Mouse (Mus musculus) kidney, embryonic 15.5 days (tissue): ENCODE data around the gene Larp1b. TPM values are rescaled to one million over a fixed set of nuclear protein-coding genes. Genes with fewer than 3 reads are reported as not detected.

ENCODE experiments used
- ATAC-seq: fragments of 200-750 bp; cut with Nextera tagmentation; replicated peaks from 2 replicates; pipeline ENCODE4 v1.8.0; 2017; ENCODE audit warnings: moderate TSS enrichment; ENCODE audit not compliant: low FRiP score
- H3K27ac ChIP-seq: fragments of 300-500 bp; sonication (generic); 2 replicates; pipeline ENCODE4 v1.5.1; 2015; ENCODE audit warnings: mild to moderate bottlenecking, inconsistent platforms
- H3K27me3 ChIP-seq: fragments of 300-500 bp; sonication (generic); 2 replicates; pipeline ENCODE4 v1.6.1; 2015; ENCODE audit warnings: inconsistent platforms
- H3K36me3 ChIP-seq: fragments of 300-500 bp; sonication (generic); 2 replicates; pipeline ENCODE4 v1.6.1; 2015; ENCODE audit warnings: inconsistent platforms
- H3K4me1 ChIP-seq: fragments of 300-500 bp; sonication (generic); 2 replicates; pipeline ENCODE4 v1.6.1; 2015; ENCODE audit warnings: inconsistent platforms
- H3K4me2 ChIP-seq: fragments of 300-500 bp; sonication (generic); 2 replicates; pipeline ENCODE4 v1.6.1; 2015; ENCODE audit warnings: moderate library complexity, mild to moderate bottlenecking, inconsistent platforms
- H3K4me3 ChIP-seq: fragments of 300-500 bp; sonication (generic); replicated peaks from 2 replicates; pipeline ENCODE4 v1.5.1; 2015; ENCODE audit warnings: mild to moderate bottlenecking, inconsistent platforms
- H3K9ac ChIP-seq: fragments of 300-500 bp; sonication (generic); 2 replicates; pipeline ENCODE4 v1.6.1; 2015; ENCODE audit warnings: mild to moderate bottlenecking, inconsistent platforms
- H3K9me3 ChIP-seq: fragments of 300-500 bp; sonication (generic); replicated peaks from 2 replicates; pipeline ENCODE4 v1.6.1; 2016; ENCODE audit warnings: inconsistent platforms
- WGBS: fragments of 180-500 bp; shearing (Covaris S2); methylation state at CpG from one replicate; pipeline ENCODE4 v1.1.7; 2015; ENCODE audit warnings: mixed read lengths; 5-methylcytosine and 5-hydroxymethylcytosine counted together
- polyA plus RNA-seq: library from polyadenylated mRNA; unstranded; fragments of >200 nt; fragmentation: Nextera tagmentation; extraction: Ambion mirVana; gene quantifications from 2 replicates; pipeline ENCODE4 v1.2.1, GENCODE M21; 2015

Larp1b gene
- polyA plus RNA-seq, 1 experiment from 2014 or later: 10.1 TPM

- H3K9ac ChIP-seq: no peak overlapping the region
- H3K4me2 ChIP-seq: no peak overlapping the region
- H3K4me1 ChIP-seq: no peaks in the 10 kb centered on the region
- H3K27ac ChIP-seq: no peak overlapping the region
- H3K9me3 ChIP-seq: no peaks in the 10 kb centered on the region
- no peak overlapping the region for H3K4me3 ChIP-seq
- WGBS: 75% methylated on average over 12 of the region's 12 CpGs
- ATAC-seq: no peak
- no peaks in the 10 kb centered on the region for H3K36me3 ChIP-seq
- H3K27me3 ChIP-seq: no peaks in the 10 kb centered on the region
Measured at GRCm38 (mm10) chr3:41031286-41032210, 81.9 kb downstream of the Larp1b start.

GRCm38 (mm10) chr3:41038297-41038916 lies 88.8 kb downstream of the Larp1b start:
- Histone ChIP-seq H3K4me1 (no peaks in the 10 kb centered on the region), H3K9me3 (no peaks in the 10 kb centered on the region), H3K4me2 (no peak overlapping the region), H3K4me3 (no peak overlapping the region), H3K9ac (no peak overlapping the region), H3K27me3 (no peaks in the 10 kb centered on the region), H3K27ac (no peak overlapping the region), H3K36me3 (no peaks in the 10 kb centered on the region)
- 76% methylated on average over 5 of the region's 5 CpGs for WGBS
- ATAC-seq: no peak

- Histone ChIP-seq H3K9ac (no peak overlapping the region), H3K27me3 (no peaks in the 10 kb centered on the region), H3K4me2 (no peak overlapping the region), H3K9me3 (no peaks in the 10 kb centered on the region), H3K27ac (no peak overlapping the region), H3K4me3 (no peak overlapping the region), H3K36me3 (no peaks in the 10 kb centered on the region), H3K4me1 (no peaks in the 10 kb centered on the region)
- 66% methylated on average over 5 of the region's 5 CpGs for WGBS
- ATAC-seq: no peak
Measured at GRCm38 (mm10) chr3:41041241-41041640, 91.6 kb downstream of the Larp1b start.

- no peaks in the 10 kb centered on the region for H3K4me1 ChIP-seq
- H3K9me3 ChIP-seq: no peaks in the 10 kb centered on the region
- WGBS: 80% methylated on average over 4 of the region's 4 CpGs
- no peaks in the 10 kb centered on the region for H3K36me3 ChIP-seq
- H3K27me3 ChIP-seq: no peaks in the 10 kb centered on the region
- H3K27ac ChIP-seq: no peak overlapping the region
- no peak overlapping the region for H3K4me2 ChIP-seq
- H3K9ac ChIP-seq: no peak overlapping the region
- ATAC-seq: no peak
- no peak overlapping the region for H3K4me3 ChIP-seq
Measured at GRCm38 (mm10) chr3:41042195-41042938, 92.7 kb downstream of the Larp1b start.

- no peak overlapping the region for H3K4me2 ChIP-seq
- no peaks in the 10 kb centered on the region for H3K9me3 ChIP-seq
- H3K36me3 ChIP-seq: no peaks in the 10 kb centered on the region
- no peak overlapping the region for H3K4me3 ChIP-seq
- no peak overlapping the region for H3K27ac ChIP-seq
- H3K4me1 ChIP-seq: no peaks in the 10 kb centered on the region
- no peak for ATAC-seq
- WGBS: 72% methylated on average over 11 of the region's 11 CpGs
- no peaks in the 10 kb centered on the region for H3K27me3 ChIP-seq
- no peak overlapping the region for H3K9ac ChIP-seq
Measured at GRCm38 (mm10) chr3:41043756-41044354, 94.2 kb downstream of the Larp1b start.

- H3K27me3 ChIP-seq: no peaks in the 10 kb centered on the region
- no peak overlapping the region for H3K4me3 ChIP-seq
- H3K9ac ChIP-seq: no peak overlapping the region
- ATAC-seq: no peak
- no peaks in the 10 kb centered on the region for H3K9me3 ChIP-seq
- no peak overlapping the region for H3K27ac ChIP-seq
- no peak overlapping the region for H3K4me2 ChIP-seq
- 91% methylated on average over 6 of the region's 6 CpGs for WGBS
- no peaks in the 10 kb centered on the region for H3K36me3 ChIP-seq
- H3K4me1 ChIP-seq: no peaks in the 10 kb centered on the region
Measured at GRCm38 (mm10) chr3:41047838-41048237, 98.2 kb downstream of the Larp1b start.

GRCm38 (mm10) chr3:41053334-41053733 lies 103.7 kb downstream of the Larp1b start:
- Histone ChIP-seq H3K9me3 (no peaks in the 10 kb centered on the region), H3K27ac (no peak overlapping the region), H3K4me3 (no peak overlapping the region), H3K27me3 (no peaks in the 10 kb centered on the region), H3K4me2 (no peak overlapping the region), H3K4me1 (no peaks in the 10 kb centered on the region), H3K36me3 (no peaks in the 10 kb centered on the region), H3K9ac (no peak overlapping the region)
- WGBS: 85% methylated on average over 3 of the region's 3 CpGs
- no peak for ATAC-seq

- H3K27ac ChIP-seq: no peak overlapping the region
- ATAC-seq: no peak
- 85% methylated on average over 2 of the region's 2 CpGs for WGBS
- no peaks in the 10 kb centered on the region for H3K27me3 ChIP-seq
- H3K4me2 ChIP-seq: no peak overlapping the region
- no peak overlapping the region for H3K9ac ChIP-seq
- no peaks in the 10 kb centered on the region for H3K9me3 ChIP-seq
- H3K4me1 ChIP-seq: no peaks in the 10 kb centered on the region
- H3K4me3 ChIP-seq: no peak overlapping the region
- H3K36me3 ChIP-seq: peaks cover 2% of the 10 kb centered on the region; the same call in 1 of the 2 replicates
Measured at GRCm38 (mm10) chr3:41058395-41058794, 108.8 kb downstream of the Larp1b start.

- ATAC-seq: no peak
- Histone ChIP-seq H3K36me3 (peaks cover 9% of the 10 kb centered on the region), H3K27ac (no peak overlapping the region), H3K9me3 (no peaks in the 10 kb centered on the region), H3K27me3 (no peaks in the 10 kb centered on the region), H3K4me1 (no peaks in the 10 kb centered on the region), H3K9ac (no peak overlapping the region), H3K4me3 (no peak overlapping the region), H3K4me2 (no peak overlapping the region)
- 90% methylated on average over 3 of the region's 3 CpGs for WGBS
Measured at GRCm38 (mm10) chr3:41059249-41059648, 109.6 kb downstream of the Larp1b start.

- Histone ChIP-seq H3K4me2 (no peak overlapping the region), H3K27ac (no peak overlapping the region), H3K36me3 (peaks cover 37% of the 10 kb centered on the region), H3K27me3 (no peaks in the 10 kb centered on the region), H3K9ac (no peak overlapping the region), H3K9me3 (no peaks in the 10 kb centered on the region), H3K4me1 (no peaks in the 10 kb centered on the region), H3K4me3 (no peak overlapping the region)
- 87% methylated on average over 3 of the region's 3 CpGs for WGBS
- ATAC-seq: no peak
Measured at GRCm38 (mm10) chr3:41061831-41062565, 112.4 kb downstream of the Larp1b start.

- no peak for ATAC-seq
- WGBS: 91% methylated on average over 2 of the region's 2 CpGs
- H3K9me3 ChIP-seq: no peaks in the 10 kb centered on the region
- H3K9ac ChIP-seq: no peak overlapping the region
- no peaks in the 10 kb centered on the region for H3K4me1 ChIP-seq
- peaks cover 44% of the 10 kb centered on the region for H3K36me3 ChIP-seq
- no peaks in the 10 kb centered on the region for H3K27me3 ChIP-seq
- H3K4me2 ChIP-seq: no peak overlapping the region
- H3K27ac ChIP-seq: no peak overlapping the region
- H3K4me3 ChIP-seq: no peak overlapping the region
Measured at GRCm38 (mm10) chr3:41062758-41063157, 113.1 kb downstream of the Larp1b start.
